Mouse (Mus musculus) limb, embryonic 11.5 days (tissue): ENCODE data around the gene Slc39a11. TPM values are rescaled to one million over a fixed set of nuclear protein-coding genes. Genes with fewer than 3 reads are reported as not detected.

Source experiments
- ATAC-seq: fragments of 200-750 bp; cut with Nextera tagmentation; 2 replicates; pipeline ENCODE4 v1.8.0; 2017; ENCODE audit warnings: low read depth; ENCODE audit not compliant: insufficient number of reproducible peaks, low FRiP score, low TSS enrichment
- DNase-seq: peaks from one replicate; pipeline ENCODE4 v3.0.0-alpha.2; 2015; ENCODE audit warnings: low spot score
- H3K27ac ChIP-seq: fragments of 300-500 bp; sonication (generic); replicated peaks from 2 replicates; pipeline ENCODE4 v1.5.1; 2014; ENCODE audit warnings: low read depth, mild to moderate bottlenecking, low read length
- H3K27me3 ChIP-seq: fragments of 300-500 bp; sonication (generic); 2 replicates; pipeline ENCODE4 v1.6.1; 2014; ENCODE audit warnings: mild to moderate bottlenecking, low read length, mixed read lengths; ENCODE audit not compliant: control insufficient read depth, insufficient read depth
- H3K36me3 ChIP-seq: fragments of 300-500 bp; sonication (generic); 2 replicates; pipeline ENCODE4 v1.6.1; 2014; ENCODE audit warnings: mild to moderate bottlenecking, low read length, moderate library complexity, mixed read lengths; ENCODE audit not compliant: control insufficient read depth, insufficient read depth
- H3K4me1 ChIP-seq: fragments of 300-500 bp; sonication (generic); 2 replicates; pipeline ENCODE4 v1.6.1; 2014; ENCODE audit warnings: low read length, mixed read lengths; ENCODE audit not compliant: control insufficient read depth, insufficient read depth
- H3K4me2 ChIP-seq: fragments of 300-500 bp; sonication (generic); 2 replicates; pipeline ENCODE4 v1.6.1; 2014; ENCODE audit warnings: low read depth, mild to moderate bottlenecking, moderate library complexity; ENCODE audit not compliant: severe bottlenecking
- H3K4me3 ChIP-seq: fragments of 300-500 bp; sonication (generic); 2 replicates; pipeline ENCODE4 v1.5.1; 2014; ENCODE audit warnings: low read depth, low read length
- H3K9ac ChIP-seq: fragments of 300-500 bp; sonication (generic); 2 replicates; pipeline ENCODE4 v1.6.1; 2014; ENCODE audit warnings: mild to moderate bottlenecking, low read length
- H3K9me3 ChIP-seq: fragments of 300-500 bp; sonication (generic); 2 replicates; pipeline ENCODE4 v1.6.1; 2016; ENCODE audit warnings: low read length; ENCODE audit not compliant: control insufficient read depth
- WGBS: fragments of 180-500 bp; shearing (Covaris S2); extraction: QIAGEN DNeasy Blood & Tissue Kit; methylation state at CpG from one replicate; pipeline ENCODE4 v1.1.7; 2014; 5-methylcytosine and 5-hydroxymethylcytosine counted together
- polyA plus RNA-seq: library from polyadenylated mRNA; unstranded; fragments of >200 nt; fragmentation: Nextera tagmentation; extraction: Ambion mirVana; gene quantifications from 2 replicates; pipeline ENCODE4 v1.2.1, GENCODE M21; 2014

Gene Slc39a11
- polyA plus RNA-seq, 1 experiment from 2014 or later = 14.9 TPM

GRCm38 (mm10) chr11:113552539-113552938 lies 97.3 kb downstream of the Slc39a11 start:
- no peak overlapping the region for H3K4me2 ChIP-seq
- no peak overlapping the region for H3K9ac ChIP-seq
- no peaks in the 10 kb centered on the region for H3K4me1 ChIP-seq
- no peak overlapping the region for H3K27ac ChIP-seq
- ATAC-seq (no peak), DNase-seq (no peak)
- H3K36me3 ChIP-seq = no peaks in the 10 kb centered on the region
- WGBS = 69% methylated on average over 10 of the region's 10 CpGs
- no peaks in the 10 kb centered on the region for H3K9me3 ChIP-seq
- no peak overlapping the region for H3K4me3 ChIP-seq
- H3K27me3 ChIP-seq = no peaks in the 10 kb centered on the region

GRCm38 (mm10) chr11:113546217-113546877 lies 103.5 kb downstream of the Slc39a11 start:
- H3K4me1 ChIP-seq = no peaks in the 10 kb centered on the region; the same call in 1 of the 2 replicates
- ATAC-seq (no peak), DNase-seq (no peak)
- H3K27me3 ChIP-seq = no peaks in the 10 kb centered on the region
- H3K4me3 ChIP-seq = no peak overlapping the region
- WGBS = 84% methylated on average over 11 of the region's 11 CpGs
- H3K27ac ChIP-seq = no peak overlapping the region
- no peak overlapping the region for H3K4me2 ChIP-seq
- H3K36me3 ChIP-seq = no peaks in the 10 kb centered on the region
- no peaks in the 10 kb centered on the region; the same call in 1 of the 2 replicates for H3K9me3 ChIP-seq
- no peak overlapping the region for H3K9ac ChIP-seq

GRCm38 (mm10) chr11:113544017-113544640 lies 105.8 kb downstream of the Slc39a11 start:
- WGBS = 91% methylated on average over 11 of the region's 11 CpGs
- no peak for DNase-seq
- Histone ChIP-seq H3K4me1 (no peaks in the 10 kb centered on the region; the same call in 1 of the 2 replicates), H3K4me2 (no peak overlapping the region), H3K27me3 (no peaks in the 10 kb centered on the region), H3K9ac (no peak overlapping the region), H3K27ac (no peak overlapping the region), H3K4me3 (no peak overlapping the region), H3K36me3 (no peaks in the 10 kb centered on the region), H3K9me3 (no peaks in the 10 kb centered on the region; the same call in 1 of the 2 replicates)
- ATAC-seq = no peak

GRCm38 (mm10) chr11:113541073-113541472 lies 108.8 kb downstream of the Slc39a11 start:
- no peak overlapping the region for H3K4me3 ChIP-seq
- no peaks in the 10 kb centered on the region for H3K4me1 ChIP-seq
- no peaks in the 10 kb centered on the region; the same call in 1 of the 2 replicates for H3K9me3 ChIP-seq
- no peaks in the 10 kb centered on the region for H3K36me3 ChIP-seq
- H3K4me2 ChIP-seq = no peak overlapping the region
- no peak overlapping the region for H3K9ac ChIP-seq
- ATAC-seq (no peak), DNase-seq (no peak)
- no peak overlapping the region for H3K27ac ChIP-seq
- 94% methylated on average over 8 of the region's 8 CpGs for WGBS
- H3K27me3 ChIP-seq = no peaks in the 10 kb centered on the region

- no peaks in the 10 kb centered on the region for H3K4me1 ChIP-seq
- no peak overlapping the region for H3K4me3 ChIP-seq
- no peak overlapping the region for H3K4me2 ChIP-seq
- WGBS = 41% methylated on average over 15 of the region's 15 CpGs
- H3K9me3 ChIP-seq = no peaks in the 10 kb centered on the region; the same call in 1 of the 2 replicates
- H3K27me3 ChIP-seq = no peaks in the 10 kb centered on the region
- no peak for ATAC-seq
- no peaks in the 10 kb centered on the region for H3K36me3 ChIP-seq
- DNase-seq = peak; percentile 36
- H3K27ac ChIP-seq = no peak overlapping the region
- no peak overlapping the region for H3K9ac ChIP-seq
Measured at GRCm38 (mm10) chr11:113539502-113540209, 110.2 kb downstream of the Slc39a11 start.

GRCm38 (mm10) chr11:113539079-113539478 lies 110.8 kb downstream of the Slc39a11 start:
- Histone ChIP-seq H3K4me2 (no peak overlapping the region), H3K4me1 (no peaks in the 10 kb centered on the region), H3K27me3 (no peaks in the 10 kb centered on the region), H3K36me3 (no peaks in the 10 kb centered on the region), H3K9ac (no peak overlapping the region), H3K4me3 (no peak overlapping the region), H3K27ac (no peak overlapping the region), H3K9me3 (no peaks in the 10 kb centered on the region; the same call in 1 of the 2 replicates)
- no peak for ATAC-seq
- 76% methylated on average over 6 of the region's 6 CpGs for WGBS
- DNase-seq = no peak

- Histone ChIP-seq H3K9me3 (no peaks in the 10 kb centered on the region; the same call in 1 of the 2 replicates), H3K27ac (no peak overlapping the region), H3K27me3 (no peaks in the 10 kb centered on the region), H3K36me3 (no peaks in the 10 kb centered on the region), H3K4me2 (no peak overlapping the region), H3K4me3 (no peak overlapping the region), H3K4me1 (no peaks in the 10 kb centered on the region), H3K9ac (no peak overlapping the region)
- WGBS = 92% methylated on average over 4 of the region's 4 CpGs
- ATAC-seq (no peak), DNase-seq (no peak)
Measured at GRCm38 (mm10) chr11:113538406-113538917, 111.4 kb downstream of the Slc39a11 start.

GRCm38 (mm10) chr11:113537715-113538114 lies 112.2 kb downstream of the Slc39a11 start:
- no peak overlapping the region for H3K27ac ChIP-seq
- ATAC-seq (no peak), DNase-seq (no peak)
- H3K4me2 ChIP-seq = no peak overlapping the region
- no peak overlapping the region for H3K9ac ChIP-seq
- no peaks in the 10 kb centered on the region for H3K36me3 ChIP-seq
- whole genome bisulfite sequencing = 90% methylated on average over 7 of the region's 7 CpGs
- no peaks in the 10 kb centered on the region; the same call in 1 of the 2 replicates for H3K9me3 ChIP-seq
- no peaks in the 10 kb centered on the region for H3K4me1 ChIP-seq
- H3K4me3 ChIP-seq = no peak overlapping the region
- no peaks in the 10 kb centered on the region for H3K27me3 ChIP-seq
